In genomic region chr9:102991134-102991406, GRCm38 (mm10) we compare ENCODE assay signal across 27 mouse cellular contexts. TPM values are rescaled to one million over a fixed set of nuclear protein-coding genes. Genes with fewer than 3 reads are reported as not detected.
DNase-seq lines count a peak whose midpoint lies in the region; ATAC-seq and TF ChIP-seq lines count a peak whose summit lies in the region.
"Had no signal": no experiment of that assay in that cellular context is flagged by ENCODE, and none has a peak within 500 bp of the region (broad histone marks: within the 10 kb centered on the region; RNA-seq: fewer than 3 reads in every experiment).

No protein-coding gene starts in this region.

- no peaks in the 10 kb centered on the region for H3K27me3 ChIP-seq in heart, embryonic 13.5 days (replicated peaks)
- H3K27me3 ChIP-seq in heart, embryonic 10.5 days (ENCODE audit: insufficient read depth, poor library complexity, severe bottlenecking) = no peaks in the 10 kb centered on the region
- H3K27me3 ChIP-seq in hindbrain, embryonic 15.5 days = no peaks in the 10 kb centered on the region
- H3K27me3 ChIP-seq in midbrain, embryonic 11.5 days (ENCODE audit: control insufficient read depth, insufficient read depth, low read length) = no peaks in the 10 kb centered on the region
- H3K27me3 ChIP-seq in midbrain, postnatal 0 days (ENCODE audit: insufficient read depth, low read length) = no peaks in the 10 kb centered on the region
- H3K27me3 ChIP-seq: embryonic facial prominence, embryonic 12.5 days; heart, embryonic 12.5 days; limb, embryonic 15.5 days; neural tube, embryonic 13.5 days; stomach, embryonic 15.5 days had no signal

- DNase-seq in heart, embryonic 10.5 days (ENCODE audit: low spot score) = no peak
- DNase-seq in midbrain, embryonic 11.5 days (ENCODE audit: low spot score, missing footprints) = peak; percentile 71
- no peak for DNase-seq in midbrain, postnatal 0 days (ENCODE audit: low spot score)
- no peak for DNase-seq in lung, postnatal 36 days
- DNase-seq in gastrocnemius, postnatal 14 days = no peak
- DNase-seq: adrenal gland, adult 2 months; cerebellum, adult 11 months; cerebellum, adult 9-11 months; kidney, adult 2 months; layer of hippocampus, adult 9-11 months; thymus, postnatal 25 days had no signal

- peaks cover 42% of the 10 kb centered on the region for H3K4me1 ChIP-seq in heart, embryonic 13.5 days
- H3K4me1 ChIP-seq in heart, embryonic 10.5 days = peaks cover 49% of the 10 kb centered on the region
- H3K4me1 ChIP-seq in hindbrain, embryonic 15.5 days (replicated peaks) = peaks cover 28% of the 10 kb centered on the region
- peaks cover 15% of the 10 kb centered on the region for H3K4me1 ChIP-seq in midbrain, embryonic 11.5 days (ENCODE audit: control insufficient read depth, insufficient read depth, low read length)
- H3K4me1 ChIP-seq in midbrain, postnatal 0 days (ENCODE audit: insufficient read depth, low read length) = peaks cover 11% of the 10 kb centered on the region; the same call in 1 of the 2 replicates
- H3K4me1 ChIP-seq: limb, embryonic 15.5 days; stomach, embryonic 15.5 days had no signal

- TF ChIP-seq CTCF in midbrain, postnatal 0 days (IDR thresholded peaks at IDR 0.05) = no peak

- H3K27ac ChIP-seq in heart, embryonic 13.5 days (replicated peaks) = 0 out of 2 replicates have a peak overlapping the region, but pooled peaks have one; percentile 13
- no peak overlapping the region for H3K27ac ChIP-seq in heart, embryonic 10.5 days
- peak overlapping the region; percentile 46; the same call in 1 of the 2 replicates for H3K27ac ChIP-seq in hindbrain, embryonic 15.5 days (replicated peaks)
- peak overlapping the region; percentile 47 for H3K27ac ChIP-seq in midbrain, embryonic 11.5 days (ENCODE audit: low read depth, low read length)
- H3K27ac ChIP-seq in midbrain, postnatal 0 days (ENCODE audit: low read depth, low read length) = peak overlapping the region; percentile 19; the same call in 1 of the 2 replicates
- H3K27ac ChIP-seq: embryonic facial prominence, embryonic 12.5 days; kidney, postnatal 0 days; limb, embryonic 15.5 days; liver, embryonic 14.5 days; neural tube, embryonic 13.5 days; stomach, embryonic 15.5 days had no signal

- no peaks in the 10 kb centered on the region for H3K36me3 ChIP-seq in heart, embryonic 13.5 days
- H3K36me3 ChIP-seq in heart, embryonic 10.5 days = no peaks in the 10 kb centered on the region
- H3K36me3 ChIP-seq in hindbrain, embryonic 15.5 days = no peaks in the 10 kb centered on the region
- H3K36me3 ChIP-seq in midbrain, embryonic 11.5 days (ENCODE audit: control insufficient read depth, insufficient read depth, low read length) = no peaks in the 10 kb centered on the region
- H3K36me3 ChIP-seq in midbrain, postnatal 0 days (ENCODE audit: insufficient read depth, low read length) = no peaks in the 10 kb centered on the region
- H3K36me3 ChIP-seq: embryonic facial prominence, embryonic 12.5 days; heart, embryonic 12.5 days; limb, embryonic 15.5 days; neural tube, embryonic 13.5 days; stomach, embryonic 15.5 days had no signal

- WGBS in heart, embryonic 13.5 days = 52% methylated on average over 4 of the region's 4 CpGs
- 71% methylated on average over 4 of the region's 4 CpGs for WGBS in heart, embryonic 10.5 days
- 72% methylated on average over 4 of the region's 4 CpGs for WGBS in hindbrain, embryonic 15.5 days
- 88% methylated on average over 4 of the region's 4 CpGs for WGBS in midbrain, embryonic 11.5 days
- WGBS in midbrain, postnatal 0 days = 66% methylated on average over 4 of the region's 4 CpGs

- H3K4me3 ChIP-seq in heart, embryonic 13.5 days = no peak overlapping the region
- no peak overlapping the region for H3K4me3 ChIP-seq in heart, embryonic 10.5 days
- no peak overlapping the region for H3K4me3 ChIP-seq in hindbrain, embryonic 15.5 days
- H3K4me3 ChIP-seq in midbrain, embryonic 11.5 days (ENCODE audit: low read depth, low read length) = no peak overlapping the region
- no peak overlapping the region for H3K4me3 ChIP-seq in midbrain, postnatal 0 days (ENCODE audit: low read depth, low read length)
- H3K4me3 ChIP-seq: embryonic facial prominence, embryonic 12.5 days; erythroblast, embryonic 14.5 days; heart, embryonic 12.5 days; limb, embryonic 15.5 days; myocyte; neural tube, embryonic 13.5 days; stomach, embryonic 15.5 days had no signal

- no peaks in the 10 kb centered on the region; the same call in 1 of the 2 replicates for H3K9me3 ChIP-seq in heart, embryonic 13.5 days
- H3K9me3 ChIP-seq in heart, embryonic 10.5 days = no peaks in the 10 kb centered on the region
- H3K9me3 ChIP-seq in hindbrain, embryonic 15.5 days = no peaks in the 10 kb centered on the region
- no peaks in the 10 kb centered on the region for H3K9me3 ChIP-seq in midbrain, embryonic 11.5 days (ENCODE audit: control insufficient read depth, low read length)
- H3K9me3 ChIP-seq in midbrain, postnatal 0 days (ENCODE audit: low read length) = no peaks in the 10 kb centered on the region
- H3K9me3 ChIP-seq: embryonic facial prominence, embryonic 12.5 days; limb, embryonic 15.5 days; neural tube, embryonic 13.5 days; stomach, embryonic 15.5 days had no signal

- intact Hi-C loops in gastrocnemius, postnatal 14 days (cut with DNase I; ENCODE audit: low total_unique reads) = no loop called here

- no peak for ATAC-seq in heart, embryonic 13.5 days (ENCODE audit: extremely low read depth, insufficient number of reproducible peaks, low FRiP score, low TSS enrichment)
- no peak for ATAC-seq in hindbrain, embryonic 15.5 days (ENCODE audit: low FRiP score, low read depth)
- ATAC-seq in midbrain, embryonic 11.5 days (ENCODE audit: low FRiP score) = no peak
- ATAC-seq in midbrain, postnatal 0 days (ENCODE audit: low FRiP score) = no peak
- ATAC-seq: inflammation-experienced regulatory T-cells, adult 6 months had no signal

- no peak overlapping the region for H3K9ac ChIP-seq in heart, embryonic 13.5 days
- H3K9ac ChIP-seq in hindbrain, embryonic 15.5 days = no peak overlapping the region
- H3K9ac ChIP-seq in midbrain, embryonic 11.5 days (ENCODE audit: low read length) = no peak overlapping the region
- no peak overlapping the region for H3K9ac ChIP-seq in midbrain, postnatal 0 days (replicated peaks; ENCODE audit: low read length, poor library complexity, severe bottlenecking)
- H3K9ac ChIP-seq: embryonic facial prominence, embryonic 12.5 days; heart, embryonic 12.5 days; limb, embryonic 15.5 days; liver, embryonic 14.5 days; lung, embryonic 14.5 days; neural tube, embryonic 13.5 days; stomach, embryonic 15.5 days had no signal

- H3K4me2 ChIP-seq in heart, embryonic 13.5 days = no peak overlapping the region
- H3K4me2 ChIP-seq in hindbrain, embryonic 15.5 days = no peak overlapping the region
- H3K4me2 ChIP-seq in midbrain, embryonic 11.5 days = no peak overlapping the region
- no peak overlapping the region for H3K4me2 ChIP-seq in midbrain, postnatal 0 days (ENCODE audit: low read depth, low read length, poor library complexity, severe bottlenecking)
- H3K4me2 ChIP-seq: embryonic facial prominence, embryonic 12.5 days; heart, embryonic 12.5 days; limb, embryonic 15.5 days; lung, embryonic 14.5 days; neural tube, embryonic 13.5 days; stomach, embryonic 15.5 days had no signal

RNA-seq across cellular contexts. Expression of gene Slco2a1, which starts 2.6 kb away (rescaled TPM):
- 5.7 and 7.2 TPM in 2 replicates for polyA plus RNA-seq in heart, embryonic 13.5 days (2015; fragmentation: Nextera tagmentation; extraction: Ambion mirVana)
- polyA plus RNA-seq in heart, embryonic 10.5 days (2016; fragmentation: Nextera tagmentation; extraction: Ambion mirVana) = 1.5 and 3.0 TPM in 2 replicates
- 2.7 and 3.3 TPM in 2 replicates for polyA plus RNA-seq in hindbrain, embryonic 15.5 days (2015; fragmentation: Nextera tagmentation; extraction: Ambion mirVana)
- 0.31 and 0.54 TPM in 2 replicates for polyA plus RNA-seq in midbrain, embryonic 11.5 days (2014; fragmentation: Nextera tagmentation; extraction: Ambion mirVana)
- 9.3 and 9.9 TPM in 2 replicates for total RNA-seq in midbrain, postnatal 0 days (2014; rRNA removed)
- 4.2 and 4.9 TPM in 2 replicates for polyA plus RNA-seq in midbrain, postnatal 0 days (2015; fragmentation: Nextera tagmentation; extraction: Ambion mirVana)
- under 1 TPM; 0.62 to 0.78 TPM for total RNA-seq in gastrocnemius, postnatal 14 days (2021)
- total RNA-seq: granulocyte monocyte progenitor cell, adult 5-6 weeks; megakaryocyte-erythroid progenitor cell, adult 5-6 weeks; MEL had no signal
